Mouse (Mus musculus) G1E (cell line): ENCODE data around the gene Cops4.

ENCODE experiments used
- CTCF ChIP-seq: IDR thresholded peaks from 2 replicates; pipeline ENCODE4 v1.5.1; 2012; ENCODE audit warnings: low read depth, low read length, inconsistent platforms, mixed read lengths
- GATA1 ChIP-seq: IDR thresholded peaks from 2 replicates; pipeline ENCODE4 v1.6.1; 2012; ENCODE audit warnings: borderline replicate concordance, low read length, inconsistent platforms, mixed read lengths
- POLR2AphosphoS5 ChIP-seq: IDR thresholded peaks from 2 replicates; pipeline ENCODE4 v1.6.1; 2012; ENCODE audit warnings: low read depth, low read length, inconsistent platforms; ENCODE audit not compliant: insufficient replicate concordance
- TAL1 ChIP-seq: conservative IDR thresholded peaks from 2 replicates; pipeline ENCODE4 v1.6.1; 2012; ENCODE audit warnings: low read depth, low read length, inconsistent platforms, mixed read lengths

GRCm38 (mm10) chr5:100595999-100596398 is 77.9 kb downstream of the Cops4 start:
- TF ChIP-seq GATA1 (no peak), TAL1 (no peak), CTCF (no peak), POLR2AphosphoS5 (no peak)
